Mouse (Mus musculus) large intestine, adult 2 months (tissue): Measurements from ENCODE around the gene Prkag2. TPM values are rescaled to one million over a fixed set of nuclear protein-coding genes. Genes with fewer than 3 reads are reported as not detected.
A peak's percentile ranks its signal among the peaks of the same experiment; 100 is the strongest.

Experiments used
- DNase-seq: peaks from one replicate; pipeline ENCODE4 v3.0.0-alpha.2; 2012; ENCODE audit warnings: low read depth, low spot score
- WGBS: fragments of 180-500 bp; shearing (Covaris S2); methylation state at CpG from one replicate; pipeline ENCODE4 v1.1.7; 2018; 5-methylcytosine and 5-hydroxymethylcytosine counted together
- polyA plus RNA-seq: library from polyadenylated mRNA; depleted of rRNA; stranded (reverse); fragments of >200 nt; gene quantifications from 2 replicates; pipeline ENCODE4 v1.2.3, GENCODE M21; 2012

Gene Prkag2
- polyA plus RNA-seq, 1 experiment: 21.1 TPM

- WGBS: 72% methylated on average over 5 of the region's 5 CpGs
- no peak for DNase-seq
Measured at GRCm38 (mm10) chr5:24938046-24938822, 162.2 kb downstream of the Prkag2 start.

GRCm38 (mm10) chr5:24936451-24936850 lies 164.0 kb downstream of the Prkag2 start:
- WGBS: 57% methylated on average over 8 of the region's 8 CpGs
- DNase-seq: no peak

- WGBS: 89% methylated on average over 10 of the region's 10 CpGs
- no peak for DNase-seq
Measured at GRCm38 (mm10) chr5:24935446-24935845, 165.0 kb downstream of the Prkag2 start.

GRCm38 (mm10) chr5:24933760-24934159 lies 166.7 kb downstream of the Prkag2 start:
- DNase-seq: no peak
- 100% methylated on average over 1 of the region's 1 CpGs for WGBS

- DNase-seq: no peak
- 40% methylated on average over 10 of the region's 10 CpGs for WGBS
Measured at GRCm38 (mm10) chr5:24931578-24932185, 168.8 kb downstream of the Prkag2 start.

- 56% methylated on average over 8 of the region's 8 CpGs for WGBS
Measured at GRCm38 (mm10) chr5:24930831-24931577, 169.4 kb downstream of the Prkag2 start.

GRCm38 (mm10) chr5:24928816-24929215 lies 171.6 kb downstream of the Prkag2 start:
- 93% methylated on average over 4 of the region's 4 CpGs for WGBS
- DNase-seq: no peak

More at GRCm38 (mm10) chr5:24930831-24931577, 169.4 kb downstream of the Prkag2 start:
- DNase-seq: peak; percentile 46

- no peak for DNase-seq
- WGBS: 69% methylated on average over 8 of the region's 8 CpGs
Measured at GRCm38 (mm10) chr5:24927706-24928105, 172.7 kb downstream of the Prkag2 start.

GRCm38 (mm10) chr5:24919155-24919554 lies 181.3 kb downstream of the Prkag2 start:
- WGBS: 85% methylated on average over 1 of the region's 1 CpGs
- no peak for DNase-seq

GRCm38 (mm10) chr5:24916511-24916910 lies 183.9 kb downstream of the Prkag2 start:
- WGBS: 83% methylated on average over 4 of the region's 4 CpGs

GRCm38 (mm10) chr5:24915119-24915518 lies 185.3 kb downstream of the Prkag2 start:
- WGBS: 71% methylated on average over 5 of the region's 5 CpGs
- DNase-seq: no peak

More at GRCm38 (mm10) chr5:24916511-24916910, 183.9 kb downstream of the Prkag2 start:
- DNase-seq: no peak

GRCm38 (mm10) chr5:24913656-24914055 lies 186.8 kb downstream of the Prkag2 start:
- DNase-seq: no peak
- 91% methylated on average over 6 of the region's 6 CpGs for WGBS

GRCm38 (mm10) chr5:24908820-24909716 lies 191.4 kb downstream of the Prkag2 start:
- peak; percentile 61 for DNase-seq
- WGBS: 11% methylated on average over 18 of the region's 19 CpGs

- peak; percentile 24 for DNase-seq
- WGBS: under 1% methylated on average over 74 of the region's 87 CpGs
Measured at GRCm38 (mm10) chr5:24908141-24908819, 192.2 kb downstream of the Prkag2 start.

GRCm38 (mm10) chr5:24907737-24908136 lies 192.7 kb downstream of the Prkag2 start:
- no peak for DNase-seq
- 1% methylated on average over 26 of the region's 26 CpGs for WGBS

- 87% methylated on average over 9 of the region's 9 CpGs for WGBS
- no peak for DNase-seq
Measured at GRCm38 (mm10) chr5:24906844-24907243, 193.6 kb downstream of the Prkag2 start.

- 94% methylated on average over 9 of the region's 9 CpGs for WGBS
- no peak for DNase-seq
Measured at GRCm38 (mm10) chr5:24904941-24905340, 195.5 kb downstream of the Prkag2 start.

- no peak for DNase-seq
- 86% methylated on average over 8 of the region's 8 CpGs for WGBS
Measured at GRCm38 (mm10) chr5:24904423-24904822, 196.0 kb downstream of the Prkag2 start.

- DNase-seq: no peak
Measured at GRCm38 (mm10) chr5:24904001-24904400, 196.4 kb downstream of the Prkag2 start.

More at GRCm38 (mm10) chr5:24904001-24904400, 196.4 kb downstream of the Prkag2 start:
- WGBS: 82% methylated on average over 4 of the region's 4 CpGs
